Mouse (Mus musculus) intestine, embryonic 15.5 days (tissue): ENCODE measurements around the gene Ptpn1. TPM values are rescaled to one million over a fixed set of nuclear protein-coding genes. Genes with fewer than 3 reads are reported as not detected.

Experiments
- ATAC-seq: fragments of 200-750 bp; cut with Nextera tagmentation; 2 replicates; pipeline ENCODE4 v1.8.0; 2017; ENCODE audit warnings: moderate TSS enrichment, moderate library complexity
- H3K27ac ChIP-seq: fragments of 300-500 bp; sonication (generic); 2 replicates; pipeline ENCODE4 v1.5.1; 2015; ENCODE audit warnings: mild to moderate bottlenecking, inconsistent platforms
- H3K27me3 ChIP-seq: fragments of 300-500 bp; sonication (generic); replicated peaks from 2 replicates; pipeline ENCODE4 v1.6.1; 2015; ENCODE audit warnings: inconsistent platforms
- H3K36me3 ChIP-seq: fragments of 300-500 bp; sonication (generic); 2 replicates; pipeline ENCODE4 v1.6.1; 2015; ENCODE audit warnings: inconsistent platforms
- H3K4me1 ChIP-seq: fragments of 300-500 bp; sonication (generic); replicated peaks from 2 replicates; pipeline ENCODE4 v1.6.1; 2015; ENCODE audit warnings: inconsistent platforms
- H3K4me2 ChIP-seq: fragments of 300-500 bp; sonication (generic); replicated peaks from 2 replicates; pipeline ENCODE4 v1.6.1; 2015; ENCODE audit warnings: mild to moderate bottlenecking, inconsistent platforms
- H3K4me3 ChIP-seq: fragments of 300-500 bp; sonication (generic); replicated peaks from 2 replicates; pipeline ENCODE4 v1.5.1; 2015; ENCODE audit warnings: inconsistent platforms
- H3K9ac ChIP-seq: fragments of 300-500 bp; sonication (generic); 2 replicates; pipeline ENCODE4 v1.6.1; 2015; ENCODE audit warnings: inconsistent platforms
- H3K9me3 ChIP-seq: fragments of 300-500 bp; sonication (generic); 2 replicates; pipeline ENCODE4 v1.6.1; 2016; ENCODE audit warnings: inconsistent platforms
- WGBS: fragments of 180-500 bp; shearing (Covaris S2); methylation state at CpG from one replicate; pipeline ENCODE4 v1.1.7; 2015; 5-methylcytosine and 5-hydroxymethylcytosine counted together
- polyA plus RNA-seq: library from polyadenylated mRNA; unstranded; fragments of >200 nt; fragmentation: Nextera tagmentation; extraction: Ambion mirVana; gene quantifications from 2 replicates; pipeline ENCODE4 v1.2.1, GENCODE M21; 2015

The Ptpn1 gene
- polyA plus RNA-seq, 1 experiment from 2014 or later = 54.2 TPM

GRCm38 (mm10) chr2:168005005-168005404 is 73.1 kb downstream of the Ptpn1 start:
- Histone ChIP-seq H3K4me1 (peaks cover 34% of the 10 kb centered on the region; the same call in 1 of the 2 replicates), H3K4me2 (no peak overlapping the region), H3K27me3 (no peaks in the 10 kb centered on the region), H3K36me3 (no peaks in the 10 kb centered on the region), H3K4me3 (no peak overlapping the region), H3K27ac (peak overlapping the region; percentile 4; the same call in 1 of the 2 replicates), H3K9ac (no peak overlapping the region), H3K9me3 (no peaks in the 10 kb centered on the region)
- WGBS = 76% methylated on average over 3 of the region's 3 CpGs
- ATAC-seq = peak; percentile 54

- 31% methylated on average over 3 of the region's 3 CpGs for WGBS
- Histone ChIP-seq H3K27me3 (no peaks in the 10 kb centered on the region), H3K9me3 (no peaks in the 10 kb centered on the region), H3K4me3 (no peak overlapping the region), H3K4me1 (peaks cover 41% of the 10 kb centered on the region), H3K9ac (no peak overlapping the region), H3K27ac (peak overlapping the region; percentile 4; the same call in 1 of the 2 replicates), H3K36me3 (no peaks in the 10 kb centered on the region), H3K4me2 (no peak overlapping the region)
- ATAC-seq = peak; percentile 52
Observed at GRCm38 (mm10) chr2:168005616-168006015, 73.8 kb downstream of the Ptpn1 start.

GRCm38 (mm10) chr2:168006489-168006888 is 74.6 kb downstream of the Ptpn1 start:
- H3K4me1 ChIP-seq = peaks cover 49% of the 10 kb centered on the region
- H3K4me2 ChIP-seq = no peak overlapping the region
- H3K9me3 ChIP-seq = no peaks in the 10 kb centered on the region
- no peaks in the 10 kb centered on the region for H3K36me3 ChIP-seq
- H3K27me3 ChIP-seq = no peaks in the 10 kb centered on the region
- ATAC-seq = 0 out of 2 replicates have a peak, but pooled peaks have one; percentile 26
- 0 out of 2 replicates have a peak overlapping the region, but pooled peaks have one; percentile 23 for H3K27ac ChIP-seq
- 58% methylated on average over 6 of the region's 6 CpGs for WGBS
- no peak overlapping the region for H3K4me3 ChIP-seq
- H3K9ac ChIP-seq = no peak overlapping the region

GRCm38 (mm10) chr2:168008132-168008531 is 76.3 kb downstream of the Ptpn1 start:
- H3K9ac ChIP-seq = no peak overlapping the region
- H3K27me3 ChIP-seq = no peaks in the 10 kb centered on the region
- peaks cover 50% of the 10 kb centered on the region for H3K4me1 ChIP-seq
- no peaks in the 10 kb centered on the region for H3K9me3 ChIP-seq
- no peak for ATAC-seq
- no peak overlapping the region for H3K4me3 ChIP-seq
- WGBS = 94% methylated on average over 3 of the region's 3 CpGs
- no peaks in the 10 kb centered on the region for H3K36me3 ChIP-seq
- no peak overlapping the region for H3K27ac ChIP-seq
- H3K4me2 ChIP-seq = no peak overlapping the region

- no peaks in the 10 kb centered on the region for H3K27me3 ChIP-seq
- ATAC-seq = no peak
Observed at GRCm38 (mm10) chr2:168009936-168010668, 78.2 kb downstream of the Ptpn1 start, which contains the start of gene Ripor3. Ripor3 (minus strand) TSS chr2:168010618.

GRCm38 (mm10) chr2:168010893-168011292 is 79.0 kb downstream of the Ptpn1 start:
- H3K4me1 ChIP-seq = peaks cover 41% of the 10 kb centered on the region
- no peaks in the 10 kb centered on the region for H3K27me3 ChIP-seq
- no peaks in the 10 kb centered on the region for H3K9me3 ChIP-seq
- no peak overlapping the region for H3K4me2 ChIP-seq
- no peak overlapping the region for H3K4me3 ChIP-seq
- 0 out of 2 replicates have a peak overlapping the region, but pooled peaks have one; percentile 49 for H3K27ac ChIP-seq
- 22% methylated on average over 11 of the region's 11 CpGs for WGBS
- ATAC-seq = no peak
- H3K9ac ChIP-seq = no peak overlapping the region
- H3K36me3 ChIP-seq = no peaks in the 10 kb centered on the region

More at GRCm38 (mm10) chr2:168009936-168010668, 78.2 kb downstream of the Ptpn1 start, which contains the start of gene Ripor3:
- Histone ChIP-seq H3K4me1 (peaks cover 45% of the 10 kb centered on the region), H3K4me3 (no peak within 1 kb of the TSS), H3K36me3 (no peaks in the 10 kb centered on the region), H3K27ac (peak within 1 kb of the TSS; percentile 49), H3K4me2 (no peak within 1 kb of the TSS), H3K9ac (no peak within 1 kb of the TSS), H3K9me3 (no peaks in the 10 kb centered on the region)
- 35% methylated on average over 9 of the region's 9 CpGs for WGBS

GRCm38 (mm10) chr2:168016951-168017391 is 85.1 kb downstream of the Ptpn1 start:
- no peak overlapping the region for H3K4me3 ChIP-seq
- WGBS = 18% methylated on average over 5 of the region's 5 CpGs
- peaks cover 41% of the 10 kb centered on the region for H3K4me1 ChIP-seq
- no peaks in the 10 kb centered on the region for H3K36me3 ChIP-seq
- ATAC-seq = no peak
- H3K4me2 ChIP-seq = no peak overlapping the region
- H3K9ac ChIP-seq = no peak overlapping the region
- H3K27me3 ChIP-seq = no peaks in the 10 kb centered on the region
- H3K27ac ChIP-seq = peak overlapping the region; percentile 44
- H3K9me3 ChIP-seq = no peaks in the 10 kb centered on the region

- no peaks in the 10 kb centered on the region for H3K27me3 ChIP-seq
- peak; percentile 14; the same call in 1 of the 2 replicates for ATAC-seq
- 62% methylated on average over 9 of the region's 9 CpGs for WGBS
- peak overlapping the region; percentile 56 for H3K27ac ChIP-seq
- H3K36me3 ChIP-seq = no peaks in the 10 kb centered on the region
- no peak overlapping the region for H3K4me3 ChIP-seq
- peaks cover 40% of the 10 kb centered on the region for H3K4me1 ChIP-seq
- H3K9me3 ChIP-seq = no peaks in the 10 kb centered on the region
- H3K9ac ChIP-seq = 0 out of 2 replicates have a peak overlapping the region, but pooled peaks have one; percentile 0
- no peak overlapping the region for H3K4me2 ChIP-seq
Observed at GRCm38 (mm10) chr2:168019201-168019715, 87.4 kb downstream of the Ptpn1 start.

GRCm38 (mm10) chr2:168023763-168024402 is 92.0 kb downstream of the Ptpn1 start:
- H3K9me3 ChIP-seq = no peaks in the 10 kb centered on the region
- H3K36me3 ChIP-seq = no peaks in the 10 kb centered on the region
- H3K4me1 ChIP-seq = peaks cover 42% of the 10 kb centered on the region
- ATAC-seq = no peak
- H3K4me3 ChIP-seq = no peak overlapping the region
- no peak overlapping the region for H3K9ac ChIP-seq
- 0 out of 2 replicates have a peak overlapping the region, but pooled peaks have one; percentile 25 for H3K27ac ChIP-seq
- WGBS = 63% methylated on average over 3 of the region's 3 CpGs
- no peak overlapping the region for H3K4me2 ChIP-seq
- no peaks in the 10 kb centered on the region for H3K27me3 ChIP-seq

GRCm38 (mm10) chr2:168025174-168025573 is 93.3 kb downstream of the Ptpn1 start:
- Histone ChIP-seq H3K27ac (peak overlapping the region; percentile 91), H3K4me1 (peaks cover 33% of the 10 kb centered on the region), H3K27me3 (no peaks in the 10 kb centered on the region), H3K36me3 (no peaks in the 10 kb centered on the region), H3K4me3 (no peak overlapping the region), H3K9me3 (no peaks in the 10 kb centered on the region), H3K9ac (no peak overlapping the region), H3K4me2 (no peak overlapping the region)
- peak; percentile 64 for ATAC-seq
- 33% methylated on average over 12 of the region's 12 CpGs for WGBS

GRCm38 (mm10) chr2:168025882-168026281 is 94.0 kb downstream of the Ptpn1 start:
- H3K27ac ChIP-seq = peak overlapping the region; percentile 91
- no peaks in the 10 kb centered on the region for H3K36me3 ChIP-seq
- H3K9ac ChIP-seq = no peak overlapping the region
- no peaks in the 10 kb centered on the region for H3K9me3 ChIP-seq
- peaks cover 29% of the 10 kb centered on the region for H3K4me1 ChIP-seq
- H3K4me3 ChIP-seq = no peak overlapping the region
- no peaks in the 10 kb centered on the region for H3K27me3 ChIP-seq
- WGBS = 87% methylated on average over 8 of the region's 8 CpGs
- H3K4me2 ChIP-seq = 0 out of 2 replicates have a peak overlapping the region, but pooled peaks have one; percentile 15
- no peak for ATAC-seq

- 35% methylated on average over 3 of the region's 3 CpGs for WGBS
- Histone ChIP-seq H3K9ac (no peak overlapping the region), H3K36me3 (no peaks in the 10 kb centered on the region), H3K27ac (peak overlapping the region; percentile 91), H3K4me3 (no peak overlapping the region), H3K4me2 (no peak overlapping the region), H3K4me1 (peaks cover 28% of the 10 kb centered on the region), H3K9me3 (no peaks in the 10 kb centered on the region), H3K27me3 (no peaks in the 10 kb centered on the region)
- ATAC-seq = peak; percentile 71
Observed at GRCm38 (mm10) chr2:168026467-168026866, 94.6 kb downstream of the Ptpn1 start.
